11 mouse cellular contexts compared by ENCODE assay signal in the genomic region with DNA sequence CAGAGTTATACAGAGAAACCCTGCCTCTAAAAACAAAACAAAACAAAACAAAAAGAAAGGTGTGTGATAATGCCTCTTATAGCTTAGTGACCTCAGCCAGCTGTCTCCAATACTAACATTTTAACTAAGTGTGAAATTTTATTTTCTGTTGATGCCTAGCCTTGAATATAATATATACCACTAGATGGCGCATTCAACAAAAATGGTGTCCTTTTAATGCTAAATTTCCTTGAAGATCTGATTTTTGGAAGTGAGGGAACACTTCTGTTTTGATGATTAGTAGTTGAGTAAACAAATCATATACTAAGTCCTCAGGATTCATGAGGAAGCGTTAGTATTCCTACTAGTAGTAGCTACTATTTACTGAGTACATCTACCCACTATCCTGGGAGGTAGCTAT. TPM values are rescaled to one million over a fixed set of nuclear protein-coding genes. Genes with fewer than 3 reads are reported as not detected.
A peak's percentile ranks its signal among the peaks of the same experiment; 100 is the strongest.
DNase-seq lines count a peak whose midpoint lies in the region; ATAC-seq lines count a peak whose summit lies in the region.
"Had no signal": no experiment of that assay in that cellular context is flagged by ENCODE, and none has a peak within 500 bp of the region (broad histone marks: within the 10 kb centered on the region; RNA-seq: fewer than 3 reads in every experiment).

No protein-coding gene starts in this region.

- WGBS in hindbrain, embryonic 11.5 days = 41% methylated on average over 2 of the region's 2 CpGs
- 44% methylated on average over 2 of the region's 2 CpGs for WGBS in hindbrain, embryonic 10.5 days
- WGBS in midbrain, embryonic 11.5 days = 39% methylated on average over 2 of the region's 2 CpGs
- 46% methylated on average over 2 of the region's 2 CpGs for WGBS in midbrain, embryonic 16.5 days

- ATAC-seq in hindbrain, embryonic 11.5 days (ENCODE audit: low FRiP score) = no peak
- ATAC-seq in midbrain, embryonic 11.5 days (ENCODE audit: low FRiP score) = no peak
- no peak for ATAC-seq in midbrain, embryonic 16.5 days

- no peak overlapping the region for H3K4me2 ChIP-seq in hindbrain, embryonic 11.5 days (replicated peaks; ENCODE audit: low read depth, low read length)
- H3K4me2 ChIP-seq in midbrain, embryonic 11.5 days = no peak overlapping the region
- H3K4me2 ChIP-seq in midbrain, embryonic 16.5 days (ENCODE audit: low read length) = no peak overlapping the region
- H3K4me2 ChIP-seq: neural tube, embryonic 12.5 days had no signal

- no peak overlapping the region for H3K27ac ChIP-seq in hindbrain, embryonic 11.5 days (ENCODE audit: low read depth, low read length)
- H3K27ac ChIP-seq in hindbrain, embryonic 10.5 days = no peak overlapping the region
- no peak overlapping the region for H3K27ac ChIP-seq in midbrain, embryonic 11.5 days (ENCODE audit: low read depth, low read length)
- H3K27ac ChIP-seq in midbrain, embryonic 16.5 days (ENCODE audit: low read length) = no peak overlapping the region
- H3K27ac ChIP-seq: neural tube, embryonic 12.5 days had no signal

- no peaks in the 10 kb centered on the region for H3K4me1 ChIP-seq in hindbrain, embryonic 11.5 days (replicated peaks; ENCODE audit: control insufficient read depth, insufficient read depth, low read length)
- H3K4me1 ChIP-seq in hindbrain, embryonic 10.5 days (replicated peaks) = peaks cover 14% of the 10 kb centered on the region
- 0 out of 2 replicates have a peak, but pooled peaks cover 7% of the 10 kb centered on the region for H3K4me1 ChIP-seq in midbrain, embryonic 11.5 days (ENCODE audit: control insufficient read depth, insufficient read depth, low read length)
- peaks cover 10% of the 10 kb centered on the region for H3K4me1 ChIP-seq in midbrain, embryonic 16.5 days (ENCODE audit: control insufficient read depth, insufficient read depth, low read length)
- H3K4me1 ChIP-seq: neural tube, embryonic 12.5 days had no signal

- H3K9me3 ChIP-seq in hindbrain, embryonic 11.5 days (ENCODE audit: control insufficient read depth, low read length) = no peaks in the 10 kb centered on the region
- peaks cover 10% of the 10 kb centered on the region; the same call in 1 of the 2 replicates for H3K9me3 ChIP-seq in hindbrain, embryonic 10.5 days
- no peaks in the 10 kb centered on the region for H3K9me3 ChIP-seq in midbrain, embryonic 11.5 days (ENCODE audit: control insufficient read depth, low read length)
- H3K9me3 ChIP-seq in midbrain, embryonic 16.5 days (replicated peaks; ENCODE audit: control insufficient read depth, low read length, poor library complexity, severe bottlenecking) = no peaks in the 10 kb centered on the region
- H3K9me3 ChIP-seq: neural tube, embryonic 12.5 days had no signal

- peak; percentile 46 for DNase-seq in hindbrain, embryonic 11.5 days (ENCODE audit: low spot score)
- DNase-seq in hindbrain, embryonic 10.5 days (ENCODE audit: low spot score) = no peak
- peak; percentile 87 for DNase-seq in midbrain, embryonic 11.5 days (ENCODE audit: low spot score, missing footprints)
- peak; percentile 31 for DNase-seq in ZHBTc4 (ENCODE audit: low read depth, low spot score)
- peak; percentile 13 for DNase-seq in retina, embryonic 14.5 days (ENCODE audit: low spot score)
- DNase-seq in right cerebral cortex, adult 2 months (ENCODE audit: low spot score in 2 of 2) = no peak
- no peak for DNase-seq in heart, postnatal 4 days
- DNase-seq: kidney, postnatal 25 days; spleen, adult 18-20 months had no signal

- H3K27me3 ChIP-seq in hindbrain, embryonic 11.5 days (ENCODE audit: control insufficient read depth, insufficient read depth, low read length) = no peaks in the 10 kb centered on the region
- no peaks in the 10 kb centered on the region for H3K27me3 ChIP-seq in hindbrain, embryonic 10.5 days (ENCODE audit: insufficient read depth, poor library complexity, severe bottlenecking)
- H3K27me3 ChIP-seq in midbrain, embryonic 11.5 days (ENCODE audit: control insufficient read depth, insufficient read depth, low read length) = no peaks in the 10 kb centered on the region
- no peaks in the 10 kb centered on the region for H3K27me3 ChIP-seq in midbrain, embryonic 16.5 days (ENCODE audit: control insufficient read depth, insufficient read depth, low read depth, low read length)
- H3K27me3 ChIP-seq: neural tube, embryonic 12.5 days had no signal

- H3K4me3 ChIP-seq in hindbrain, embryonic 11.5 days (ENCODE audit: low read depth, low read length) = no peak overlapping the region
- H3K4me3 ChIP-seq in hindbrain, embryonic 10.5 days = no peak overlapping the region
- no peak overlapping the region for H3K4me3 ChIP-seq in midbrain, embryonic 11.5 days (ENCODE audit: low read depth, low read length)
- H3K4me3 ChIP-seq in midbrain, embryonic 16.5 days (ENCODE audit: low read depth, low read length) = no peak overlapping the region
- H3K4me3 ChIP-seq: neural tube, embryonic 12.5 days had no signal

- H3K36me3 ChIP-seq in hindbrain, embryonic 11.5 days (ENCODE audit: control insufficient read depth, insufficient read depth, low read length) = peaks cover under 1% of the 10 kb centered on the region
- peaks cover 15% of the 10 kb centered on the region for H3K36me3 ChIP-seq in hindbrain, embryonic 10.5 days
- peaks cover 3% of the 10 kb centered on the region; the same call in 1 of the 2 replicates for H3K36me3 ChIP-seq in midbrain, embryonic 11.5 days (ENCODE audit: control insufficient read depth, insufficient read depth, low read length)
- H3K36me3 ChIP-seq in midbrain, embryonic 16.5 days (ENCODE audit: control insufficient read depth, insufficient read depth, low read length) = peaks cover 8% of the 10 kb centered on the region; the same call in 1 of the 2 replicates

- no peak overlapping the region for H3K9ac ChIP-seq in hindbrain, embryonic 11.5 days (ENCODE audit: low read depth, low read length)
- no peak overlapping the region for H3K9ac ChIP-seq in midbrain, embryonic 11.5 days (ENCODE audit: low read length)
- no peak overlapping the region for H3K9ac ChIP-seq in midbrain, embryonic 16.5 days (ENCODE audit: low read depth, low read length)
- H3K9ac ChIP-seq: neural tube, embryonic 12.5 days had no signal

RNA-seq across cellular contexts. Expression of a gene that starts 2.0 kb away (rescaled TPM):
- 27.3 and 31.7 TPM in 2 replicates for polyA plus RNA-seq in hindbrain, embryonic 11.5 days (2014; fragmentation: Nextera tagmentation; extraction: Ambion mirVana)
- polyA plus RNA-seq in hindbrain, embryonic 10.5 days (2016; fragmentation: Nextera tagmentation; extraction: Ambion mirVana) = 25.5 and 28.9 TPM in 2 replicates
- polyA plus RNA-seq in midbrain, embryonic 11.5 days (2014; fragmentation: Nextera tagmentation; extraction: Ambion mirVana) = 28.1 and 28.6 TPM in 2 replicates
- 18.5 and 18.6 TPM in 2 replicates for polyA plus RNA-seq in midbrain, embryonic 16.5 days (2015; fragmentation: Nextera tagmentation; extraction: Ambion mirVana)
- total RNA-seq in heart, postnatal 4 days (2021) = 10 to 100 TPM; 21.6 to 22.9 TPM

Comparison
In these comparisons a context has a peak if more than half of its experiments do, and no peak if none do; other contexts are left out.
1. DNase-seq: peak in hindbrain, embryonic 11.5 days (single experiment), midbrain, embryonic 11.5 days (single experiment), ZHBTc4 (single experiment) and retina, embryonic 14.5 days (single experiment); none in hindbrain, embryonic 10.5 days (single experiment), right cerebral cortex, adult 2 months (0 of 2) and heart, postnatal 4 days (single experiment).